Mouse (Mus musculus) small intestine, adult 2 months (tissue): ENCODE results near the gene Bin2. TPM values are rescaled to one million over a fixed set of nuclear protein-coding genes. Genes with fewer than 3 reads are reported as not detected.

Source experiments
- H3K27ac ChIP-seq: fragments of 200-500 bp; 2 replicates; pipeline ENCODE4 v1.5.1; 2012; ENCODE audit warnings: low read depth, low read length, control low read depth, inconsistent platforms; ENCODE audit not compliant: insufficient read depth
- H3K27me3 ChIP-seq: fragments of 200-500 bp; 2 replicates; pipeline ENCODE4 v1.6.1; 2012; ENCODE audit warnings: mild to moderate bottlenecking, moderate library complexity, low read length, inconsistent platforms; ENCODE audit not compliant: control insufficient read depth, insufficient read depth
- H3K36me3 ChIP-seq: fragments of 200-500 bp; 2 replicates; pipeline ENCODE4 v1.6.1; 2012; ENCODE audit warnings: mild to moderate bottlenecking, low read length, control low read depth, inconsistent platforms; ENCODE audit not compliant: control insufficient read depth, insufficient read depth
- H3K4me1 ChIP-seq: fragments of 200-500 bp; 2 replicates; pipeline ENCODE4 v1.6.1; 2012; ENCODE audit warnings: low read length, inconsistent platforms, mixed read lengths; ENCODE audit not compliant: control insufficient read depth, insufficient read depth, insufficient read length
- H3K4me3 ChIP-seq: fragments of 200-500 bp; 2 replicates; pipeline ENCODE4 v1.5.1; 2012; ENCODE audit warnings: low read depth, mild to moderate bottlenecking, control low read depth, inconsistent platforms, low read length, moderate library complexity
- CTCF ChIP-seq: fragments of 200-500 bp; IDR thresholded peaks from 2 replicates; pipeline ENCODE4 v1.5.1; 2012; ENCODE audit warnings: low read depth, mild to moderate bottlenecking, control low read depth, inconsistent platforms, low read length, moderate library complexity, mixed read lengths; ENCODE audit not compliant: insufficient replicate concordance, insufficient read length; ENCODE audit errors: extremely low read depth
- POLR2A ChIP-seq: fragments of 200-500 bp; IDR thresholded peaks from 2 replicates; pipeline ENCODE4 v1.6.1; 2012; ENCODE audit warnings: low read depth, mild to moderate bottlenecking, control low read depth, inconsistent platforms, low read length, moderate library complexity
- WGBS: fragments of 180-500 bp; shearing (Covaris S2); methylation state at CpG from one replicate; pipeline ENCODE4 v1.1.7; 2018; 5-methylcytosine and 5-hydroxymethylcytosine counted together
- polyA plus RNA-seq: library from polyadenylated mRNA; depleted of rRNA; stranded (reverse); fragments of >200 nt; gene quantifications from 2 replicates; pipeline ENCODE4 v1.2.3, GENCODE M21; 2012

Gene Bin2
- polyA plus RNA-seq, 1 experiment: 13.0 TPM

DNA sequence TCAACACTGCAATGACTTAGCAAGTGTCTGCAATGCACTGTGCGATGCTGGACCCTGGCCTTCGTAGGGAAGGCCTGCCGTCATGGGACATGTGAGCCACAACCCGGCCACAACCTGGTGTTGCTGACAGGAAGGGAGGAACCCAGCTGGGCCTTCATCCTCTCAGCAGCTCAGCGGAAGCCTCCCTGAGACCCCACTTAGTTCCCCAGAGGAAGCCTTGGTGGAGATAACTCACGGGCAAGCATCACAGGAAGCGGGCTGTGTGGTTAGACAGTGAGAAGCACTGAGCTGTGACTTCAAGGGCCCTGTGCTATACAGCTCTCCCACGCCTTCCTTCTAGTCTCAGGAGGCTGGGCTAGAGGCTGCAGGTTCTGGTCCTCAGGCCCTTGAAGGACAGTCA is 36.9 kb upstream of the Bin2 start:
- 86% methylated on average over 8 of the region's 8 CpGs for WGBS
- Histone ChIP-seq H3K27ac (peak overlapping the region; percentile 7; the same call in 1 of the 2 replicates), H3K36me3 (peaks cover 51% of the 10 kb centered on the region), H3K4me3 (no peak overlapping the region), H3K27me3 (no peaks in the 10 kb centered on the region), H3K4me1 (no peaks in the 10 kb centered on the region; the same call in 1 of the 2 replicates)
- TF ChIP-seq POLR2A: no peak
- TF ChIP-seq CTCF: no peak

DNA sequence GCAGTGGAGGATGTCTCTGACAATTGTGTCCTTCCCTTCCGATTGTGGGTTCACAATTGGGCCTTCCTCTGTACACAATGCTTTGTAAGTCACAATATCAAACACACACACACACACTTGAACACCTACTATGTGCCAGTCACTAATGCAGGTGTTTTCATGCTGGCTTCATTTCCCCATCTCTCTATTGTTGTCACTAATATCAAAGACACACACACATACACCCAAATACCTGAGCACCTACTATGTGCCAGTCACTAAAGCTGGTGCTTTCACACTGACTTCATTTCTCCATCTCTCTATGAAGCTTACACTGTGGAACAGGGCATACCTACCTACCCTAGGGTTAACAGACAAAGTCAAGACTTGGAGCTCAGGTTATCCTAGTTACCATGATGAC is 36.0 kb upstream of the Bin2 start:
- H3K4me1 ChIP-seq: peaks cover 3% of the 10 kb centered on the region
- TF ChIP-seq POLR2A: no peak
- TF ChIP-seq CTCF: no peak
- H3K27ac ChIP-seq: peak overlapping the region; percentile 7
- 82% methylated on average over 1 of the region's 1 CpGs for WGBS
- H3K27me3 ChIP-seq: no peaks in the 10 kb centered on the region
- H3K4me3 ChIP-seq: no peak overlapping the region
- H3K36me3 ChIP-seq: peaks cover 50% of the 10 kb centered on the region

- Histone ChIP-seq H3K36me3 (peaks cover 51% of the 10 kb centered on the region), H3K27ac (no peak overlapping the region), H3K4me3 (no peak overlapping the region), H3K4me1 (peaks cover 3% of the 10 kb centered on the region), H3K27me3 (no peaks in the 10 kb centered on the region)
- TF ChIP-seq POLR2A (no peak), CTCF (no peak)
- WGBS: 79% methylated on average over 17 of the region's 17 CpGs
Observed at GRCm38 (mm10) chr15:100703913-100704312, 34.6 kb upstream of the Bin2 start.

DNA sequence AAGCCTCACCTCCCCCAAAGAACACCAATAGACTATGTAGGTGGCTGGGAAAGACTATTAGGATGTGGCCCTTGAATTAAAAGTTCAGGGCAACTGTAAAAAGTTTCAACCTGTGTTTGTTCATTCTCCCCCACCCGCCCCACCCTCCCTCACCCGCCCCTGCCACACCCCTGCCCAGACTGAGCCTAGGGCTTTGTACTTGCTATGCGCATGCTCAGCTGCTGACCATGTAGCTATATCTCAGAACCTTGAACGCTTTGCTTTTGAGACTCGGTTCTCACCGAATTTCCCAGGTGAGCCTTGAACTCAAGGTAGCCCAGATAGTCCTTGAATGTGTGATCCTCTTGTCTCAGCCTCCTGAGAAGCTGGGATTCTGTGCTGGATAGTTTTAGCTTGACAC is 32.5 kb upstream of the Bin2 start:
- H3K36me3 ChIP-seq: peaks cover 68% of the 10 kb centered on the region
- 21% methylated on average over 6 of the region's 6 CpGs for WGBS
- no peak overlapping the region for H3K27ac ChIP-seq
- no peaks in the 10 kb centered on the region for H3K27me3 ChIP-seq
- H3K4me1 ChIP-seq: peaks cover 3% of the 10 kb centered on the region
- TF ChIP-seq CTCF (no peak), POLR2A (no peak)
- H3K4me3 ChIP-seq: no peak overlapping the region

DNA sequence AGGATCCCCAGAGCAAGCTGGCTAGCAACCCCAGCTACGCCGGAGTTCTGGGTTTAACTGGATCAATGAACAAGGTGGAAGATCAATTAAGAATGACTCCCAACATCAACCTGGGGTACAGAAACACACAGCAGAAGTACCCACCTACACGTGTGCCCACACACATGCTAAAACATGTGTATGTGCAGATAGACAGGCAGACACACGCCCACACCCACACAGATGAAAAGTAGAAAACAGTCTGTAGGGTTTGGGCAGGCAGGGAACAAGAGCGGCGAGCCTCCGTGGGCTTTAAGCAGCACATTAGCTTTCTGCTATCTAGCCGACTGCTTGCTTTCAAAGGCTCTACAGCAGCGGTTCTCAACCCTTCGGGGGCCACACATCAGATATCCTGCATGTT is 31.8 kb upstream of the Bin2 start:
- 64% methylated on average over 10 of the region's 10 CpGs for WGBS
- Histone ChIP-seq H3K4me1 (peaks cover 3% of the 10 kb centered on the region), H3K27me3 (no peaks in the 10 kb centered on the region), H3K36me3 (peaks cover 74% of the 10 kb centered on the region), H3K4me3 (no peak overlapping the region), H3K27ac (peak overlapping the region; percentile 32)
- no peak for TF ChIP-seq POLR2A
- no peak for TF ChIP-seq CTCF

- TF ChIP-seq CTCF: no peak
- TF ChIP-seq POLR2A: no peak
- Histone ChIP-seq H3K4me3 (no peak overlapping the region), H3K36me3 (peaks cover 79% of the 10 kb centered on the region), H3K27me3 (no peaks in the 10 kb centered on the region), H3K27ac (peak overlapping the region; percentile 32; the same call in 1 of the 2 replicates), H3K4me1 (peaks cover 3% of the 10 kb centered on the region)
- WGBS: 31% methylated on average over 5 of the region's 5 CpGs
Observed at GRCm38 (mm10) chr15:100700424-100700823, 31.1 kb upstream of the Bin2 start.

- H3K4me3 ChIP-seq: no peak overlapping the region
- H3K27ac ChIP-seq: no peak overlapping the region
- H3K4me1 ChIP-seq: peaks cover 3% of the 10 kb centered on the region
- no peaks in the 10 kb centered on the region for H3K27me3 ChIP-seq
- TF ChIP-seq CTCF: no peak
- no peak for TF ChIP-seq POLR2A
- 68% methylated on average over 6 of the region's 6 CpGs for WGBS
- peaks cover 82% of the 10 kb centered on the region for H3K36me3 ChIP-seq
Observed at GRCm38 (mm10) chr15:100699386-100699785, 30.0 kb upstream of the Bin2 start.

DNA sequence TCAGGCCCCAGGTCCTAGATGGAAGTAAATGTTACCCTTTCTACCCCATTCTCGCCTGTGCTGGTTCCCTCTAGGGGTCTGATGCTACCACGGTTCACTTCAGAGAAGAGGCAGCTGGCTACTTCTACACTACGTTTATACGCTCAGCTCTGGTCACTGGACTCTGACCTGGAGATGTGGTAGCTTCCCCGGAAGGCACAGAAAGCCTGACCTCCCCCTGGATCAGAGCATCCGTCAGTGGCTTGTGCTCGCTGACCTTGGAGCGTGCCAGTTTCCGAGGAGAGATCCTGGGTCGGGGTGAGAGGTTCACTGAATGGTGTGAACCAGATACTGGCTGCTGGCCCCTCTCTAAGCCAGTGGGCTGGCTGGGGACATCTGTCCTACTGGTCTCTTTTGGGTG is 28.7 kb upstream of the Bin2 start:
- H3K27me3 ChIP-seq: no peaks in the 10 kb centered on the region
- no peak overlapping the region for H3K4me3 ChIP-seq
- no peak overlapping the region for H3K27ac ChIP-seq
- 87% methylated on average over 10 of the region's 10 CpGs for WGBS
- TF ChIP-seq CTCF (no peak), POLR2A (no peak)
- H3K4me1 ChIP-seq: peaks cover 3% of the 10 kb centered on the region
- H3K36me3 ChIP-seq: peaks cover 79% of the 10 kb centered on the region

- WGBS: 90% methylated on average over 9 of the region's 9 CpGs
- Histone ChIP-seq H3K27me3 (no peaks in the 10 kb centered on the region), H3K27ac (no peak overlapping the region), H3K36me3 (peaks cover 70% of the 10 kb centered on the region), H3K4me1 (no peaks in the 10 kb centered on the region), H3K4me3 (no peak overlapping the region)
- TF ChIP-seq POLR2A (no peak), CTCF (no peak)
Observed at GRCm38 (mm10) chr15:100694406-100694805, 25.1 kb upstream of the Bin2 start.
